Mouse (Mus musculus) forebrain, embryonic 12.5 days (tissue): ENCODE data around the gene Cdk13. TPM values are rescaled to one million over a fixed set of nuclear protein-coding genes. Genes with fewer than 3 reads are reported as not detected.

ENCODE experiments used
- ATAC-seq: fragments of 200-750 bp; cut with Nextera tagmentation; 2 replicates; pipeline ENCODE4 v1.8.0; 2017; ENCODE audit warnings: moderate TSS enrichment; ENCODE audit not compliant: low FRiP score
- H3K27ac ChIP-seq: fragments of 300-500 bp; sonication (generic); 2 replicates; pipeline ENCODE4 v1.5.1; 2016; ENCODE audit warnings: mild to moderate bottlenecking
- H3K27me3 ChIP-seq: fragments of 300-500 bp; sonication (generic); 2 replicates; pipeline ENCODE4 v1.6.1; 2016; ENCODE audit warnings: mild to moderate bottlenecking
- H3K36me3 ChIP-seq: fragments of 300-500 bp; sonication (generic); replicated peaks from 2 replicates; pipeline ENCODE4 v1.6.1; 2016; ENCODE audit warnings: mild to moderate bottlenecking
- H3K4me1 ChIP-seq: fragments of 300-500 bp; sonication (generic); 2 replicates; pipeline ENCODE4 v1.6.1; 2016
- H3K4me2 ChIP-seq: fragments of 300-500 bp; sonication (generic); 2 replicates; pipeline ENCODE4 v1.6.1; 2016; ENCODE audit warnings: mild to moderate bottlenecking, moderate library complexity
- H3K4me3 ChIP-seq: fragments of 300-500 bp; sonication (generic); replicated peaks from 2 replicates; pipeline ENCODE4 v1.5.1; 2016; ENCODE audit warnings: mild to moderate bottlenecking
- H3K9ac ChIP-seq: fragments of 300-500 bp; sonication (generic); 2 replicates; pipeline ENCODE4 v1.6.1; 2016; ENCODE audit warnings: mild to moderate bottlenecking
- H3K9me3 ChIP-seq: fragments of 300-500 bp; sonication (generic); 2 replicates; pipeline ENCODE4 v1.6.1; 2016
- WGBS: fragments of 180-500 bp; shearing (Covaris S2); methylation state at CpG from one replicate; pipeline ENCODE4 v1.1.7; 2016; 5-methylcytosine and 5-hydroxymethylcytosine counted together
- microRNA counts: library from miRNA; unstranded; fragments of <30 nt; microRNA quantifications from one replicate; lab custom pipeline; 2017
- microRNA-seq: library from miRNA; unstranded; fragments of <30 nt; microRNA quantifications from one replicate; pipeline ENCODE4, GENCODE M21; 2017
- polyA plus RNA-seq: library from polyadenylated mRNA; unstranded; fragments of >200 nt; fragmentation: Nextera tagmentation; extraction: Ambion mirVana; gene quantifications from 2 replicates; pipeline ENCODE4 v1.2.1, GENCODE M21; 2016

The Cdk13 gene
- polyA plus RNA-seq, 1 experiment from 2014 or later = 27.7 TPM

DNA sequence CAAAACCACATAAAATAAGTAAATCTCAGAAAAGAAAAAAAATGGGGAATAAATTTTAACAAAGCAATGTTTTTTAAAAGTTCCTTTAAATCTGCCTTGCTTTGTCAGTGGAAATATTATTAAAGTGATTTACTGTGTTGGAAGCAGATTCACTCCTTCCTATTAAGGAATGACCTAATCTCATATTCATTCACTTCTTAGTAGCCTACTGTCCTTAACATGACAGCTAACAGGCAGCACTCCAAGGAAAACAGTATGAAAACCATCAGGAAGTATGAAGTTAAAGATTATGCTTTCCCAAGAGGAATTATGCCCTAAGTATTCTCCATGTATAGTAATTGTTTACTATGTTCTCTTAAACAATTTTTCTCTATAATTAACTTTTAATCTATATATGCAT is 114.2 kb downstream of the Cdk13 start:
- no peak overlapping the region for H3K9ac ChIP-seq
- no peak for ATAC-seq
- H3K9me3 ChIP-seq = no peaks in the 10 kb centered on the region
- H3K4me1 ChIP-seq = no peaks in the 10 kb centered on the region
- H3K27me3 ChIP-seq = no peaks in the 10 kb centered on the region
- H3K4me3 ChIP-seq = no peak overlapping the region
- H3K4me2 ChIP-seq = no peak overlapping the region
- H3K27ac ChIP-seq = no peak overlapping the region
- no peaks in the 10 kb centered on the region for H3K36me3 ChIP-seq

DNA sequence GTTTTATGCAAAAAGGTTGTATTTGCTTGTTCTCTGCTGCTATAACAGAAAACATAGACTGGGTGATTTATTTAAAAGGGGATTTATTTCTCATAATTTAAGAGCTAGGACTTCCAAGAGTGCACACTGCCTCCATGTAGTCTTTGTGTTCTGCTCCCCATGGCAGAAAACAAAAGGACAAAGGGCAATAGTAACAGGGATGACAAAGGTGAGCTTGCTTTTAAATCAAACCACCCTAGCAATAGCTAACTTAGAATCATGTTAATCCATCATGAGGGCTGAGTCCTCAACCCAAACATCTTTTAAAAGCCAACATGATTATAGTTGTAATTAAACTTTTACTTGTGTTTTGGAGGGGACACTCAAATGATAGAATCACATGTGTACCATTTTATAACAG is 115.4 kb downstream of the Cdk13 start:
- no peaks in the 10 kb centered on the region for H3K4me1 ChIP-seq
- no peak overlapping the region for H3K27ac ChIP-seq
- no peak for ATAC-seq
- no peak overlapping the region for H3K9ac ChIP-seq
- no peak overlapping the region for H3K4me3 ChIP-seq
- no peaks in the 10 kb centered on the region for H3K36me3 ChIP-seq
- H3K9me3 ChIP-seq = no peaks in the 10 kb centered on the region
- H3K27me3 ChIP-seq = no peaks in the 10 kb centered on the region
- no peak overlapping the region for H3K4me2 ChIP-seq

DNA sequence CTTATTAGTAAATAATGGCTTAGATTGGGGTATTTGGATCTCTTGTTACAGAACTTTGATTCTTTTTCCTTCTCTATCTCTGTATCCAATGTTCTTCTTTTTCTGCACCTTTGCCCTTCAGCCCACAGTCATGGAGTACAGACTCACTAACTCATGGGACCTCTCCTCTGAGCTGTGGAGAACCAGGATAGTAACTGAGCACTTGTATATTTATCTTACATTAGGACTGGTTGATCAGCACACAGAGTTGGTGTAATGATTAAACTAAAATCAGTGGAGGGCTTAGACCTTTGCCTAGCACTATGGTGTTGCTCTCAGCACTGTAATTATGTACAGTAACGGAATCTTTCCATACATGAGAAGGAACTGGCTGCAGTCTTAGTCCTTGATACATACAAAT is 133.8 kb downstream of the Cdk13 start:
- Histone ChIP-seq H3K9ac (no peak overlapping the region), H3K4me2 (no peak overlapping the region), H3K27me3 (no peaks in the 10 kb centered on the region), H3K27ac (no peak overlapping the region), H3K4me3 (no peak overlapping the region), H3K9me3 (no peaks in the 10 kb centered on the region), H3K4me1 (no peaks in the 10 kb centered on the region), H3K36me3 (no peaks in the 10 kb centered on the region)
- ATAC-seq = no peak
- 74% methylated on average over 1 of the region's 1 CpGs for WGBS

DNA sequence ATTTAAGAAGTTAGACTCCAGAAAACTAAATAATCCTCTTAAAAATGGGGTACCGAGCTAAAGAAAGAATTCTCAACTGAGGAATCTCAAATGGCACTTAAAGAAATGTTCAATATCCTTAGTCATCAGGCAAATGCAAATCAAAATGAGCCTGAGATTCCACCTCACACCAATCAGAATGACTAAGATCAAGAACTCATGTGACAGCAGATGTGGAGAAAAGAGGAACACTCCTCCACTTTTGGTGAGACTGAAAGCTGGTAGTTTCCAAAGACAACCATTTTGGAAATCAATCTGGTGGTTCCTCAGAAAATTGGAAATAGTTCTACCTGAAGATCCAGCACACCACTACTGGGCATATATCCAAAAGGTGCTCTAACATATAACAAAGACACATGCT is 137.5 kb downstream of the Cdk13 start:
- WGBS = 89% methylated on average over 1 of the region's 1 CpGs
- Histone ChIP-seq H3K27me3 (no peaks in the 10 kb centered on the region), H3K9ac (no peak overlapping the region), H3K4me2 (no peak overlapping the region), H3K4me1 (no peaks in the 10 kb centered on the region), H3K27ac (no peak overlapping the region), H3K9me3 (no peaks in the 10 kb centered on the region), H3K36me3 (no peaks in the 10 kb centered on the region), H3K4me3 (no peak overlapping the region)
- no peak for ATAC-seq

MicroRNAs encoded within 50 kb of the gene (microRNA counts, 519-probe panel; counts per million panel counts)
- not detected for microRNA mmu-miR-466i (lab: Ali Mortazavi, UCI)

Small RNA genes lying within 50 kb of the gene (microRNA-seq; reads per million reads assigned to microRNA genes)
- not detected for gene Mir466i

Other genes with a start within 250 kb of the Cdk13 start
- gene Mplkip, start 109.9 kb downstream of the Cdk13 start, polyA plus RNA-seq = 48.2 and 56.7 TPM in 2 replicates
- gene Sugct, start 109.5 kb downstream of the Cdk13 start, polyA plus RNA-seq = 2.4 and 3.5 TPM in 2 replicates
- 134 and 141 TPM in 2 replicates for gene Rala, start 139.1 kb upstream of the Cdk13 start, polyA plus RNA-seq
- 95.0 and 101 TPM in 2 replicates for gene Yae1d1, start 188.3 kb upstream of the Cdk13 start, polyA plus RNA-seq